Comparison of ENCODE assay signal across 23 mouse cellular contexts in genomic region chr17:48547668-48548067, GRCm38 (mm10).
DNase-seq lines count a peak whose midpoint lies in the region; ATAC-seq and TF ChIP-seq lines count a peak whose summit lies in the region.
"Had no signal": no experiment of that assay in that cellular context is flagged by ENCODE, and none has a peak within 500 bp of the region (broad histone marks: within the 10 kb centered on the region; RNA-seq: fewer than 3 reads in every experiment).

No protein-coding gene starts in this region.

- TF ChIP-seq POLR2A in kidney, adult 2 months (IDR thresholded peaks at IDR 0.05; ENCODE audit: low read depth, low read length), result no peak

- H3K9me3 ChIP-seq in liver, postnatal 0 days (ENCODE audit: low read length), result no peaks in the 10 kb centered on the region
- no peaks in the 10 kb centered on the region for H3K9me3 ChIP-seq in liver, embryonic 11.5 days (ENCODE audit: control insufficient read depth, low read length)
- H3K9me3 ChIP-seq: embryonic facial prominence, embryonic 12.5 days; heart, embryonic 15.5 days; liver, embryonic 13.5 days; lung, embryonic 15.5 days; midbrain, embryonic 12.5 days; neural tube, embryonic 13.5 days had no signal

- H3K4me1 ChIP-seq in liver, postnatal 0 days (ENCODE audit: insufficient read depth), result no peaks in the 10 kb centered on the region
- no peaks in the 10 kb centered on the region for H3K4me1 ChIP-seq in liver, embryonic 11.5 days (replicated peaks; ENCODE audit: control insufficient read depth, insufficient read depth, low read length)
- peaks cover 15% of the 10 kb centered on the region; the same call in 1 of the 2 replicates for H3K4me1 ChIP-seq in kidney, adult 2 months (ENCODE audit: control insufficient read depth, insufficient read depth, low read length)
- H3K4me1 ChIP-seq: embryonic facial prominence, embryonic 12.5 days; heart, embryonic 15.5 days; liver, embryonic 13.5 days; midbrain, embryonic 12.5 days had no signal

- no peak for TF ChIP-seq CTCF in liver, postnatal 0 days (IDR thresholded peaks at IDR 0.05; ENCODE audit: low read depth)
- no peak for TF ChIP-seq CTCF in kidney, adult 2 months (conservative IDR thresholded peaks at IDR 0.05; ENCODE audit: insufficient read depth, insufficient read length, low read depth, low read length)

- ATAC-seq in liver, postnatal 0 days, result peak; percentile 38; the same call in 1 of the 2 replicates
- ATAC-seq in liver, embryonic 11.5 days (replicated peaks; ENCODE audit: low FRiP score), result no peak
- ATAC-seq: forebrain, embryonic 14.5 days; hindbrain, postnatal 0 days had no signal

- DNase-seq in liver, postnatal 0 days, result no peak
- DNase-seq in liver, embryonic 11.5 days (ENCODE audit: low spot score), result no peak
- peak; percentile 93 for DNase-seq in kidney, adult 2 months
- peak; percentile 72 for DNase-seq in kidney, postnatal 14 days
- peak; percentile 9 for DNase-seq in yolk sac, embryonic 10.5 days (ENCODE audit: low spot score)
- no peak for DNase-seq in cerebellum, postnatal 25 days
- no peak for DNase-seq in lung, postnatal 25 days (ENCODE audit: low spot score)
- no peak for DNase-seq in right cerebral cortex, postnatal 14 days
- DNase-seq: cerebellum, adult 9-11 months; gastrocnemius, postnatal 14 days; heart, postnatal 4 days; left cerebral cortex, postnatal 4 days; liver, embryonic 13.5 days; right cerebral cortex, adult 18-20 months; thymus, adult 2 months had no signal

- H3K4me3 ChIP-seq in liver, postnatal 0 days (ENCODE audit: low read depth, low read length), result no peak overlapping the region
- no peak overlapping the region for H3K4me3 ChIP-seq in liver, embryonic 11.5 days (ENCODE audit: low read depth, low read length)
- H3K4me3 ChIP-seq in kidney, adult 2 months (ENCODE audit: insufficient read depth, low read depth, low read length), result no peak overlapping the region
- H3K4me3 ChIP-seq: embryonic facial prominence, embryonic 12.5 days; erythroblast, embryonic 14.5 days; heart, embryonic 15.5 days; liver, embryonic 13.5 days; lung, embryonic 15.5 days; midbrain, embryonic 12.5 days; neural tube, embryonic 13.5 days had no signal

- H3K27ac ChIP-seq in liver, postnatal 0 days (ENCODE audit: low read depth), result no peak overlapping the region
- no peak overlapping the region for H3K27ac ChIP-seq in liver, embryonic 11.5 days (ENCODE audit: low read depth, low read length)
- peak overlapping the region; percentile 36; the same call in 1 of the 2 replicates for H3K27ac ChIP-seq in kidney, adult 2 months (ENCODE audit: insufficient read depth, low read depth, low read length)
- H3K27ac ChIP-seq: embryonic facial prominence, embryonic 12.5 days; heart, embryonic 15.5 days; hindbrain, postnatal 0 days; liver, embryonic 13.5 days; lung, embryonic 15.5 days; midbrain, embryonic 12.5 days; neural tube, embryonic 13.5 days had no signal

- H3K27me3 ChIP-seq in liver, postnatal 0 days (ENCODE audit: insufficient read depth, low read length), result no peaks in the 10 kb centered on the region
- no peaks in the 10 kb centered on the region for H3K27me3 ChIP-seq in liver, embryonic 11.5 days (replicated peaks; ENCODE audit: control insufficient read depth, insufficient read depth, low read length)
- H3K27me3 ChIP-seq in kidney, adult 2 months (replicated peaks; ENCODE audit: control insufficient read depth, insufficient read depth, low read length), result no peaks in the 10 kb centered on the region
- H3K27me3 ChIP-seq: embryonic facial prominence, embryonic 12.5 days; heart, embryonic 15.5 days; liver, embryonic 13.5 days; lung, embryonic 15.5 days; midbrain, embryonic 12.5 days; neural tube, embryonic 13.5 days had no signal

- TF ChIP-seq EP300 in liver, postnatal 0 days (IDR thresholded peaks at IDR 0.05; ENCODE audit: low read depth), result no peak

- no peak overlapping the region for H3K9ac ChIP-seq in liver, postnatal 0 days (replicated peaks)
- H3K9ac ChIP-seq in liver, embryonic 11.5 days (ENCODE audit: low read depth, low read length), result no peak overlapping the region
- H3K9ac ChIP-seq: embryonic facial prominence, embryonic 12.5 days; heart, embryonic 15.5 days; liver, embryonic 13.5 days; lung, embryonic 15.5 days; midbrain, embryonic 12.5 days; neural tube, embryonic 13.5 days had no signal

- H3K4me2 ChIP-seq in liver, postnatal 0 days (ENCODE audit: low read depth, low read length), result no peak overlapping the region
- no peak overlapping the region for H3K4me2 ChIP-seq in liver, embryonic 11.5 days
- H3K4me2 ChIP-seq: embryonic facial prominence, embryonic 12.5 days; heart, embryonic 15.5 days; liver, embryonic 13.5 days; lung, embryonic 15.5 days; midbrain, embryonic 12.5 days; neural tube, embryonic 13.5 days had no signal

- H3K36me3 ChIP-seq in liver, postnatal 0 days (replicated peaks; ENCODE audit: insufficient read depth, low read length), result no peaks in the 10 kb centered on the region
- H3K36me3 ChIP-seq in liver, embryonic 11.5 days (ENCODE audit: control insufficient read depth, insufficient read depth, low read length), result no peaks in the 10 kb centered on the region
- H3K36me3 ChIP-seq in kidney, adult 2 months (ENCODE audit: control insufficient read depth, insufficient read depth, low read length), result no peaks in the 10 kb centered on the region
- H3K36me3 ChIP-seq: embryonic facial prominence, embryonic 12.5 days; heart, embryonic 15.5 days; liver, embryonic 13.5 days; lung, embryonic 15.5 days; midbrain, embryonic 12.5 days; neural tube, embryonic 13.5 days had no signal

- 70% methylated on average over 6 of the region's 6 CpGs for WGBS in liver, postnatal 0 days (ENCODE audit: insufficient replicate concordance)
- WGBS in liver, embryonic 11.5 days, result 82% methylated on average over 6 of the region's 6 CpGs
- WGBS in kidney, adult 2 months, result 63% methylated on average over 6 of the region's 6 CpGs

Comparison
In these comparisons a context has a peak if more than half of its experiments do, and no peak if none do; other contexts are left out.
1. DNase-seq: peak in kidney, adult 2 months (single experiment), kidney, postnatal 14 days (single experiment) and yolk sac, embryonic 10.5 days (single experiment); none in liver, postnatal 0 days (single experiment), liver, embryonic 11.5 days (single experiment), cerebellum, postnatal 25 days (0 of 2), lung, postnatal 25 days (single experiment) and right cerebral cortex, postnatal 14 days (single experiment).